Mouse (Mus musculus) liver, postnatal 0 days (tissue): ENCODE data around the gene Gm49396.

Source experiments
- CTCF ChIP-seq: sonication (generic); IDR thresholded peaks from 2 replicates; pipeline ENCODE4 v1.5.1; 2016; ENCODE audit warnings: antibody characterized with exemption, low read depth
- EP300 ChIP-seq: IDR thresholded peaks from 2 replicates; pipeline ENCODE4 v1.6.1; 2016; ENCODE audit warnings: antibody characterized with exemption, low read depth, mild to moderate bottlenecking

- TF ChIP-seq CTCF: peak; percentile 82
- no peak for TF ChIP-seq EP300
These were observed 44.7 kb downstream of the Gm49396 start for GRCm38 (mm10) chr7:30607706-30608309.
